Mouse (Mus musculus) spleen, postnatal 14 days (tissue): ENCODE measurements around the gene Pomt1.
A peak's percentile ranks its signal among the peaks of the same experiment; 100 is the strongest.

ENCODE experiments used
- DNase-seq, 2 experiments: peaks; one replicate each; pipeline ENCODE4 v3.0.0; 2021 to 2022; ENCODE audit warnings: low spot score in 2 of 2

Gene Pomt1

GRCm38 (mm10) chr2:32221577-32221976, 14.8 kb upstream of the Pomt1 start:
- no peak for DNase-seq

GRCm38 (mm10) chr2:32222057-32222456, 14.3 kb upstream of the Pomt1 start:
- no peak for DNase-seq

- DNase-seq: no peak
Observed at GRCm38 (mm10) chr2:32235433-32235832, 957 bp upstream of the Pomt1 start.

DNA sequence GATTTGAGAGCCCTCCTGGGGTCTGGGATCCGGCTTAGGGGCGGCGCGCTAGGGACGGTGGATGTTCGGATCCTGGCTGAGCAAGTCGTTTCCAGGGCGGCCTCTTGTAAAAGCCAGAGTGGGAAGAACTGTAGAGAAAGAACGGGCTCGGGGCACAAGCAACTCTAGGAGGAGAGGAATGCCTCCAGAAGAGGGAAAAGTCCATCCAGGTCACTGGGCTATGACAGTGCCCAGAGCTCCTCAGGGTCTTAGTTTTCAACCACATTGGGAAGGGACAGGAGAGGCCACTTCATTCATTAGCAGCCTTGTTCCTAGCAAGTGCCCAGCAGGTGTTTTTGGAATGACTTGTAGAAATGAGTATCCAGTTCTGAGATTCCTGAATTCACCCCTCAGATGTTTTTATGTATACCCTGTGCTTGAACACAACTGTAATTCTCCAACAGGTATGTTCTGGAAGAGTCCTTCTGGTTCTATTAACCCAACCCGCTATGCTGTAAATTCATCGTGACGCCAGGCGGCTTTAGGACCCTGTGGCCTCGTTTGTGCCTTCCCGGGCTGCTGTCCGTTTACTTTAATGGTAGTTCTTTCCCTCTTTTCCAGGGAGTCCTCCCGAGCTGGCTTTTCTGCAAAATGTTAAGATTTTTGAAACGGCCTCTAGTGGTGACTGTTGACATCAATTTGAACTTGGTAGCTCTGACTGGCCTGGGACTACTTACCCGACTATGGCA, 534 bp downstream of the Pomt1 start:
- DNase-seq: peak in 1 of 2 experiments; percentile 16

- DNase-seq: no peak
Observed at GRCm38 (mm10) chr2:32237571-32237970, 1.2 kb downstream of the Pomt1 start.

GRCm38 (mm10) chr2:32238708-32239435, 2.5 kb downstream of the Pomt1 start:
- DNase-seq: no peak

DNA sequence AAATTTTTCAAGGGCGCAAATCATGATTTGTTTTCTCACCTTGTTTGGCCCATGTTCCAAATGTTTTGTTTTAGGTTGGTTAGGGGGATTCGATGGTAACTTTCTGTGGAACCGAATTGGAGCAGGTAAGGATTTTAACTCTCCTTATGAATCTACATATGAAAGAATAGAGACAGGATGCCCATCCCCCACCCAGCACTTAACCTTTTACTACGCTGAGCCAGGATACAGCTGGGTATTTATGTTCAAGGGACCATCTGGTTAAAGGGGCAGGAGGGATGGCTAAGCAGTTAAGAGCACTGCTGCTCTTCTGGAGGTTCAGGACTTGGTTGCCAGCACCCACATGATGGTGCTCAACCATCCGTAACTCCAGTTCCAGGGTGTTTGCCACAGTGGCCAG, 4.2 kb downstream of the Pomt1 start:
- no peak for DNase-seq

- DNase-seq: no peak
Observed at GRCm38 (mm10) chr2:32242986-32243385, 6.6 kb downstream of the Pomt1 start.

GRCm38 (mm10) chr2:32246741-32247140, 10.4 kb downstream of the Pomt1 start:
- DNase-seq: no peak

- DNase-seq: no peak
Observed at GRCm38 (mm10) chr2:32248377-32249361, 12.3 kb downstream of the Pomt1 start.

- DNase-seq: no peak
Observed at GRCm38 (mm10) chr2:32251791-32252527, 15.6 kb downstream of the Pomt1 start.

GRCm38 (mm10) chr2:32252658-32253057, 16.3 kb downstream of the Pomt1 start:
- DNase-seq: no peak

GRCm38 (mm10) chr2:32253352-32253751, 17.0 kb downstream of the Pomt1 start:
- no peak for DNase-seq

DNA sequence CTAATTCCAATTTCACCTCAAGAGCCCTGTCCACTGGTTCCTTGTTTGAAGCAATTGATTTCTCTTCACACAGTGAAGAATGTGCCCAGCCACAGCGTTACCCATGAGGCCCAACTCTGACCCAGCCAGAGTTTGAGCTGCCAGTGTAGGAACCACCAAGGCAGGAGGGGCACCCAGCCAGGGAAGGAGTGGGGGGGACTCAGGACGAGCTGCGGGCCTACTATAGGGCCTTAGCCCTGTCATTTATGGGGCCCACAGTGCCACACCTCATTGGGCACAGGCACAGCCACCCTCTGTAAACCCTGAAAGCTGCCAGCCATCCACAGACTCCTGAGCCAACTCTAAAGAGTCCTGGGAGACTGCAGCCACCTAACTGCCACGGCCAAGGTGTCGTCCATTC, 18.2 kb downstream of the Pomt1 start:
- no peak for DNase-seq

DNA sequence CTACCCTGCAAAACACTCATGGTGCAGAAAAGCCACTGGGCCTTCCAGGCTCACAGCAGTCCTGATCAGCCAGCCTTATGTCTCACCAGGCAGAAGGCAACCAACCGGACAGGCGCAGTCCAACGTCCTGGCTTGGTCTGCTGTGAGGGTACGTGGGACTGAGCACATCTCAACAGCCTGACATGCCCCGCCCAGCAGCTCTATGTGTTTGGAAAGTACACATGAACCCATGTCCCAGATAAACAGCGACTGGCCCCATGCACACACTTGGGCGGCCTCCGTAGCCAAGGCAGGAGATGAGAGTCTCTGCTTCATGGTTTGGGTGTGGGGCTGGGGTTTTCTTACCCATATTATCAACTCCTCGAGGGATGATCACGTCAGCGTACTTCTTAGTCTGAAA, 19.9 kb downstream of the Pomt1 start:
- DNase-seq: no peak

- no peak for DNase-seq
Observed at GRCm38 (mm10) chr2:32258887-32259533, 22.6 kb downstream of the Pomt1 start.

DNA sequence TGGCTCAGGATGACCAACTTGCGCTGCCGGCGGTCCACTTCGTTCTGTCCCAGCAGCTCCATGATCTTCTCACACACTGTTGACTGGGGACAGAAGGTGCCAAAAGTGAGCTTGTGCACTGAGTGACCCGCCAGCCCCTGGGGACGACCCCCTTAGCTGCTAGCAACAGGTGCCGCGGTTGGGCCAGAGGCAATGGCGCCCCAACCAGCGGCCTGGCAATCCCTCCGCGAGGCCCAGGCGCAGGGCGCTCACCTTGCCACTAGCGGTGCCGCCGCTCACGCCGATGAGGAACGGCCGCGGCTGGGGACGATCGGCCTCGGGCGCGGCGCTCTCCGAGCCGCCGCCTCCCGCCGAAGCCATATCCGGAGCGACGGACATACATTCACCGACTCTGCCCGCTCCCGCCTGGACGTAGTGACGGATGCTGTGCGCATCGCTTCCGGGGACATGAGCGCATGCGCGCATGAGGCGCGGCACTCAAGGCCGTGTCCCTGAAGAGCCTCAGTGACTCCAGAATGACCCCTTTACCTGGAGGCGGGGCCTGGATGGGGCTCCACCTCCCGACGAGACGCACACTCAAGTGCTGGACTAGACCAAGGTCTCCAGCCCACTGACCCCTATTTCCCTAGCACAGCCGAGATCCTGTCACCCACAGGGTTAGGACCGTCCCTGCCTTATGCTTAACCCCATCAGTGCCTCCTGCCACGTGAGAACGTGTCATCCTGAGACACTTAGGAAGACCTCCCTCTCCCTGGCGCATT, 23.4 kb downstream of the Pomt1 start, which contains the start of gene Uck1:
TSS of gene Uck1 (minus strand) at position 503 of the 761 bp plus-strand sequence.
- peak; percentile 83 to 84 for DNase-seq

- DNase-seq: peak; percentile 41 to 73
Observed at GRCm38 (mm10) chr2:32260635-32261034, 24.2 kb downstream of the Pomt1 start.

- DNase-seq: no peak
Observed at GRCm38 (mm10) chr2:32275823-32276222, 39.4 kb downstream of the Pomt1 start.

- no peak for DNase-seq
Observed at GRCm38 (mm10) chr2:32282289-32282688, 45.9 kb downstream of the Pomt1 start.
